23 mouse cellular contexts compared by ENCODE assay signal in the genomic region with DNA sequence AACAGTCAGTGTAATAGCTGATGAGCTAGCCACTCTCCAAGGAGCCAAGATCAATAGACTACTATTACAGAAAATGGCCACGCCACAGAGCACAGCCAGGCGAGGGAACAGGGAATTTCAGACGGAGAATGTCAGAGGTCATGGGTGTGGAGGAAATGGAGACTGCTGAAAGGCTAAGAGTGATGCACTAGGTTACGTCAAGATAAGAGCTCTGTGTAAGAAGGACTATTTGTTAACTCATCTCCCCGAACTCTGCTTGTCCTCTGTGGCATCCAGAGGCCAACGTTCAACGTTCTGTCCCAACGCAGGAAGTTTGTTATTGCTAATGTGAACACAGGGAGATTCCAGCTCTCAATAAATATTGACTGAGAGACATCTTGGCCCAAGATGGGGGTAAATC.
A peak's percentile ranks its signal among the peaks of the same experiment; 100 is the strongest.
DNase-seq lines count a peak whose midpoint lies in the region; ATAC-seq and TF ChIP-seq lines count a peak whose summit lies in the region.
"Had no signal": no experiment of that assay in that cellular context is flagged by ENCODE, and none has a peak within 500 bp of the region (broad histone marks: within the 10 kb centered on the region; RNA-seq: fewer than 3 reads in every experiment).

No protein-coding gene starts in this region.

- 0 out of 2 replicates have a peak overlapping the region, but pooled peaks have one; percentile 16 for H3K27ac ChIP-seq in gastrocnemius, adult 2 months
- H3K27ac ChIP-seq: forebrain, embryonic 15.5 days; hindbrain, embryonic 15.5 days; intestine, embryonic 15.5 days; left cerebral cortex, adult 2 months; liver, embryonic 12.5 days; neural tube, embryonic 15.5 days had no signal

- TF ChIP-seq CTCF in gastrocnemius, adult 2 months (IDR thresholded peaks at IDR 0.05): no peak

- intact Hi-C loops in gastrocnemius, adult 2 months (cut with DNase I): no loop called here
- intact Hi-C loops in heart, postnatal 25 days (cut with DNase I): no loop called here
- intact Hi-C loops in heart, postnatal 14 days (cut with DNase I): no loop called here

- H3K4me3 ChIP-seq in gastrocnemius, adult 2 months: no peak overlapping the region
- H3K4me3 ChIP-seq: forebrain, embryonic 15.5 days; hindbrain, embryonic 15.5 days; intestine, embryonic 15.5 days; left cerebral cortex, adult 2 months; liver, embryonic 12.5 days; neural tube, embryonic 15.5 days had no signal

- no peak for DNase-seq in gastrocnemius, adult 2 months
- no peak for DNase-seq in gastrocnemius, postnatal 4 days (ENCODE audit: low spot score in 2 of 2)
- peak; percentile 10 for DNase-seq in heart, postnatal 25 days (ENCODE audit: low spot score)
- no peak for DNase-seq in heart, postnatal 14 days
- DNase-seq in adipocyte (ENCODE audit: low spot score): peak; percentile 9
- DNase-seq in kidney, postnatal 25 days: peak; percentile 24 to 47
- DNase-seq: adrenal gland, adult 8-10 months; cerebellum, adult 9-11 months; embryo, embryonic 11 days; gastrocnemius, postnatal 25 days; left cerebral cortex, postnatal 4 days; lung, embryonic 14.5 days; lung, postnatal 36 days; spleen, adult 18-20 months; thymus, postnatal 36 days had no signal

- no peak for ATAC-seq in CD4-positive, CD25-positive, alpha-beta regulatory T cell, adult 4 months
- ATAC-seq: forebrain, embryonic 15.5 days; intestine, embryonic 15.5 days; liver, embryonic 12.5 days; midbrain, embryonic 16.5 days had no signal

Comparison
In these comparisons a context has a peak if more than half of its experiments do, and no peak if none do; other contexts are left out.
1. DNase-seq: peak in heart, postnatal 25 days (single experiment), adipocyte (single experiment) and kidney, postnatal 25 days (2 of 2); none in gastrocnemius, adult 2 months (single experiment), gastrocnemius, postnatal 4 days (0 of 2) and heart, postnatal 14 days (0 of 2).